Mouse (Mus musculus): ENCODE measurements around the gene Vezt. TPM values are rescaled to one million over a fixed set of nuclear protein-coding genes. Genes with fewer than 3 reads are reported as not detected.
A peak's percentile ranks its signal among the peaks of the same experiment; 100 is the strongest.

Vezt gene
- total and polyA plus RNA-seq, 3 experiments: 9.5 to 13.5 TPM; not detected in 1

- Histone ChIP-seq H3K9me3 (replicated peaks; ENCODE audit: insufficient read depth, low read length) (no peaks in the 10 kb centered on the region), H3K36me3 (ENCODE audit: control insufficient read depth in 1 of 2, insufficient read depth in 2 of 2, low read length in 2 of 2) (peaks cover 0 to 37% of the 10 kb centered on the region in 2 experiments; a peak in 2 of 4 replicates), H3K79me2 (ENCODE audit: control insufficient read depth, insufficient read depth, low read length, poor library complexity) (no peaks in the 10 kb centered on the region; the same call in 1 of the 2 replicates), H3K4me1 (ENCODE audit: control insufficient read depth in 1 of 2, insufficient read depth in 2 of 2, low read length in 2 of 2) (peaks cover 22 to 37% of the 10 kb centered on the region in 2 experiments), H3K4me3 (ENCODE audit: control insufficient read depth in 1 of 2, insufficient read depth in 1 of 2, low read depth in 2 of 2, low read length in 2 of 2) (peak overlapping the region; percentile 34 to 35), H3K27ac (ENCODE audit: control insufficient read depth, low read depth, low read length) (peak overlapping the region; percentile 91), H3K27me3 (ENCODE audit: control insufficient read depth in 1 of 2, insufficient read depth in 2 of 2, low read length in 2 of 2) (no peaks in the 10 kb centered on the region), H3K9ac (ENCODE audit: control insufficient read depth, low read depth, low read length, poor library complexity, severe bottlenecking) (peak overlapping the region; percentile 63)
- peak; percentile 63 for DNase-seq (ENCODE audit: low read depth, low spot score)
- no peak for TF ChIP-seq MEF2A (IDR thresholded peaks at IDR 0.05; ENCODE audit: extremely low read depth, insufficient replicate concordance, low read depth, low read length, poor library complexity, severe bottlenecking)
- no peak for TF ChIP-seq HCFC1 (IDR thresholded peaks at IDR 0.05; ENCODE audit: low read depth, low read length)
- no peak for TF ChIP-seq SMC3 (IDR thresholded peaks at IDR 0.05; ENCODE audit: low read depth, low read length)
- TF ChIP-seq MXI1 (IDR thresholded peaks at IDR 0.05; ENCODE audit: low read depth, low read length): peak; percentile 1; the same call in 1 of the 2 replicates
- TF ChIP-seq NRF1 (IDR thresholded peaks at IDR 0.05; ENCODE audit: insufficient read depth, low read depth, low read length, poor library complexity, severe bottlenecking): no peak
- TF ChIP-seq ZKSCAN1 (IDR thresholded peaks at IDR 0.05; ENCODE audit: low read depth, low read length): no peak
- no peak for TF ChIP-seq TBP (IDR thresholded peaks at IDR 0.05; ENCODE audit: low read depth, low read length)
- no peak for TF ChIP-seq MAFK (IDR thresholded peaks at IDR 0.05; ENCODE audit: borderline replicate concordance, low read depth, low read length)
- TF ChIP-seq MYC (IDR thresholded peaks at IDR 0.05; ENCODE audit: low read depth, low read length): no peak
- peak; percentile 97 for TF ChIP-seq TCF12 (IDR thresholded peaks at IDR 0.05; ENCODE audit: low read depth, low read length)
- TF ChIP-seq E2F4 (IDR thresholded peaks at IDR 0.05; ENCODE audit: borderline replicate concordance, low read depth, low read length): no peak
- peak; percentile 6 for TF ChIP-seq ZNF384 (IDR thresholded peaks at IDR 0.05; ENCODE audit: low read depth, low read length)
- peak; percentile 71; the same call in 1 of the 2 replicates for TF ChIP-seq SIN3A (IDR thresholded peaks at IDR 0.05; ENCODE audit: low read length)
- no peak for TF ChIP-seq POLR2AphosphoS5 (IDR thresholded peaks at IDR 0.05; ENCODE audit: borderline replicate concordance, low read depth, low read length)
- no peak for TF ChIP-seq MAZ (IDR thresholded peaks at IDR 0.05; ENCODE audit: low read depth, low read length)
- no peak for TF ChIP-seq USF1 (IDR thresholded peaks at IDR 0.05; ENCODE audit: low read depth, low read length)
- no peak for TF ChIP-seq USF2 (IDR thresholded peaks at IDR 0.05; ENCODE audit: borderline replicate concordance in 1 of 2, insufficient read depth in 1 of 2, low read depth in 1 of 2, low read length in 2 of 2)
- TF ChIP-seq ELF1 (IDR thresholded peaks at IDR 0.05; ENCODE audit: low read depth, low read length): peak; percentile 43; the same call in 1 of the 2 replicates
- no peak for TF ChIP-seq MYB (IDR thresholded peaks at IDR 0.05; ENCODE audit: low read depth, low read length)
- no peak for TF ChIP-seq GABPA (IDR thresholded peaks at IDR 0.05; ENCODE audit: low read depth, low read length)
- no peak for TF ChIP-seq KAT2A (conservative IDR thresholded peaks at IDR 0.05; ENCODE audit: low read depth, low read length)
- peak; percentile 84 for TF ChIP-seq RCOR1 (IDR thresholded peaks at IDR 0.05; ENCODE audit: low read depth, low read length)
- TF ChIP-seq CHD1 (IDR thresholded peaks at IDR 0.05; ENCODE audit: low read depth, low read length): no peak
- no peak for TF ChIP-seq NELFE (IDR thresholded peaks at IDR 0.05; ENCODE audit: low read depth, low read length)
- no peak for TF ChIP-seq RAD21 (IDR thresholded peaks at IDR 0.05; ENCODE audit: low read depth, low read length)
- TF ChIP-seq POLR2AphosphoS2 (IDR thresholded peaks at IDR 0.05; ENCODE audit: low read length): no peak
- no peak for TF ChIP-seq POLR2A (IDR thresholded peaks at IDR 0.05; ENCODE audit: control insufficient read depth in 1 of 2, insufficient read depth in 1 of 2, low read depth in 1 of 2, low read length in 2 of 2, poor library complexity in 1 of 2)
- TF ChIP-seq BHLHE40 (IDR thresholded peaks at IDR 0.05; ENCODE audit: borderline replicate concordance, low read depth, low read length): no peak
- no peak for TF ChIP-seq MAX (IDR thresholded peaks at IDR 0.05; ENCODE audit: low read length)
- TF ChIP-seq ZMIZ1 (IDR thresholded peaks at IDR 0.05; ENCODE audit: low read depth, low read length): no peak
- TF ChIP-seq JUND (IDR thresholded peaks at IDR 0.05; ENCODE audit: low read depth, low read length): no peak
- no peak for TF ChIP-seq CHD2 (IDR thresholded peaks at IDR 0.05; ENCODE audit: low read length)
- TF ChIP-seq GATA1 (IDR thresholded peaks at IDR 0.05; ENCODE audit: low read depth, low read length): peak; percentile 97
- TF ChIP-seq EP300 (IDR thresholded peaks at IDR 0.05; ENCODE audit: low read depth in 1 of 2, low read length in 2 of 2): peak; percentile 96
- TF ChIP-seq CTCF (IDR thresholded peaks at IDR 0.05 in 2 of 3, conservative IDR thresholded peaks at IDR 0.05 in 1 of 3; ENCODE audit: control insufficient read depth in 1 of 3, insufficient read depth in 1 of 3, low read depth in 2 of 3, low read length in 3 of 3, poor library complexity in 1 of 3, severe bottlenecking in 1 of 3): no peak
- TF ChIP-seq UBTF (IDR thresholded peaks at IDR 0.05; ENCODE audit: borderline replicate concordance, insufficient read depth, low read depth, low read length): no peak
Measured at GRCm38 (mm10) chr10:93912136-93912855, 123.3 kb downstream of the Vezt start.
